Mouse (Mus musculus): Measurements from ENCODE around the gene Rreb1. TPM values are rescaled to one million over a fixed set of nuclear protein-coding genes. Genes with fewer than 3 reads are reported as not detected.

Rreb1 gene
- 15.0 and 17.1 TPM in 2 replicates for polyA plus RNA-seq (2016; fragmentation: Nextera tagmentation; extraction: Ambion mirVana)

GRCm38 (mm10) chr13:37778147-37778593 lies at the start of gene Rreb1:
Rreb1 (plus strand) TSS chr13:37778400.
- under 1% methylated on average over 37 of the region's 37 CpGs for WGBS
- Histone ChIP-seq H3K27ac (ENCODE audit: poor library complexity, severe bottlenecking) (no peak within 1 kb of the TSS), H3K4me1 (replicated peaks) (peaks cover 21% of the 10 kb centered on the region)

DNA sequence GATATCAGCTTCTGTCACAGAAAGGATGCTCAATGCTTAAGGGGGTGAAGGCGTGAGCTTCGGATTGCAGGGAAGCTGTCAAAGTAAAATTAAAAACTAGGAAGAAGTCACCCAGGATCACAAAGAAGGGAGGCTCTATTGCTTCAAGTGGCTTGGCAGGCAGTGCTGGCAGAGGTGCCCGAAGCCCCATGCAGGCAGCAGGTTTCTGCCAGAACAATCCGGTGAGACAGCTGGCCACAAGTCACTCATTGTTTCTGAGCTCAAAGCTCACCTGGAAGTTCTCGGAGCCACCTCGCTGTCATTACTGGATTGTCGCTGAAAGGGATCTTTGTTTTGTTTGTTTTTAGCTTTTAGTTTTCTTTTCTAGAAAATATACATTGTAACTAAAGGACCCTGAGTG lies 49.6 kb upstream of the Rreb1 start:
- Histone ChIP-seq H3K4me3 (no peak overlapping the region), H3K4me2 (no peak overlapping the region), H3K9me3 (replicated peaks) (peaks cover 6% of the 10 kb centered on the region; the same call in 1 of the 2 replicates), H3K9ac (no peak overlapping the region), H3K36me3 (no peaks in the 10 kb centered on the region), H3K27ac (ENCODE audit: poor library complexity, severe bottlenecking) (no peak overlapping the region), H3K27me3 (replicated peaks) (no peaks in the 10 kb centered on the region), H3K4me1 (replicated peaks) (peaks cover 9% of the 10 kb centered on the region)
- WGBS: 88% methylated on average over 7 of the region's 7 CpGs
- ATAC-seq (ENCODE audit: insufficient number of reproducible peaks, low FRiP score): no peak

More at GRCm38 (mm10) chr13:37778147-37778593, at the start of gene Rreb1:
- Histone ChIP-seq H3K9me3 (replicated peaks) (no peaks in the 10 kb centered on the region), H3K9ac (peak within 1 kb of the TSS; percentile 73), H3K4me2 (peak within 1 kb of the TSS; percentile 99), H3K36me3 (no peaks in the 10 kb centered on the region), H3K27me3 (replicated peaks) (peaks cover 14% of the 10 kb centered on the region), H3K4me3 (peak within 1 kb of the TSS; percentile 64)
- peak; percentile 50 for ATAC-seq (ENCODE audit: insufficient number of reproducible peaks, low FRiP score)

- no peaks in the 10 kb centered on the region for H3K27me3 ChIP-seq (replicated peaks)
- WGBS: 45% methylated on average over 12 of the region's 12 CpGs
- H3K36me3 ChIP-seq: no peaks in the 10 kb centered on the region
- H3K9ac ChIP-seq: no peak overlapping the region
- no peak overlapping the region for H3K27ac ChIP-seq (ENCODE audit: poor library complexity, severe bottlenecking)
- 0 out of 2 replicates have a peak, but pooled peaks cover 5% of the 10 kb centered on the region for H3K9me3 ChIP-seq (replicated peaks)
- H3K4me1 ChIP-seq (replicated peaks): peaks cover 9% of the 10 kb centered on the region
- no peak overlapping the region for H3K4me3 ChIP-seq
- no peak for ATAC-seq (ENCODE audit: insufficient number of reproducible peaks, low FRiP score)
- no peak overlapping the region for H3K4me2 ChIP-seq
Observed at GRCm38 (mm10) chr13:37731914-37732693, 46.1 kb upstream of the Rreb1 start.

DNA sequence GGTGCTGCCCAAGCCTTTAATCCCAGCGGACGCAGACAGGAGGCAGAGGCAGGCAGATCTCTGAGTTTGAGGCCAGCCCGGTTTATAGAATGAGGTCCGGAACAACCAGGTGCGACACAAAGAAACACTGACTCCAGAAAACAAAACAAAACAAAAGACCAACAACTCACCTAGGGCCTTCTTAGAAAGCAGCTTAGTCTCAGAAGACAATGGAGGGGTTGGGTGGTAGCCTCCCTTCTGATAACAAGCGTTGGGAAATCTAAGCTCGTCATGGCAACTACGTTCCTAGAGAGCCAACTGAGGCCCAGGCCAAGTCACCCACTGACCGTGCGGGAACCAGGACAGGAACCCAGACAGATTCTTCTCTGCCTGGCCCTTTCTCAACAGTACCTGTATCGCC lies 43.7 kb upstream of the Rreb1 start:
- no peaks in the 10 kb centered on the region for H3K27me3 ChIP-seq (replicated peaks)
- 89% methylated on average over 11 of the region's 11 CpGs for WGBS
- no peak overlapping the region for H3K9ac ChIP-seq
- ATAC-seq (ENCODE audit: insufficient number of reproducible peaks, low FRiP score): no peak
- H3K4me3 ChIP-seq: no peak overlapping the region
- peaks cover 9% of the 10 kb centered on the region for H3K4me1 ChIP-seq (replicated peaks)
- H3K9me3 ChIP-seq (replicated peaks): 0 out of 2 replicates have a peak, but pooled peaks cover 5% of the 10 kb centered on the region
- no peak overlapping the region for H3K27ac ChIP-seq (ENCODE audit: poor library complexity, severe bottlenecking)
- no peak overlapping the region for H3K4me2 ChIP-seq
- H3K36me3 ChIP-seq: no peaks in the 10 kb centered on the region

GRCm38 (mm10) chr13:37740111-37740510 lies 38.1 kb upstream of the Rreb1 start:
- H3K27me3 ChIP-seq (replicated peaks): no peaks in the 10 kb centered on the region
- no peak overlapping the region for H3K9ac ChIP-seq
- ATAC-seq (ENCODE audit: insufficient number of reproducible peaks, low FRiP score): no peak
- H3K4me3 ChIP-seq: no peak overlapping the region
- peaks cover 10% of the 10 kb centered on the region; the same call in 1 of the 2 replicates for H3K4me1 ChIP-seq (replicated peaks)
- H3K27ac ChIP-seq (ENCODE audit: poor library complexity, severe bottlenecking): no peak overlapping the region
- H3K9me3 ChIP-seq (replicated peaks): no peaks in the 10 kb centered on the region
- 76% methylated on average over 5 of the region's 5 CpGs for WGBS
- no peak overlapping the region for H3K4me2 ChIP-seq
- H3K36me3 ChIP-seq: no peaks in the 10 kb centered on the region

GRCm38 (mm10) chr13:37740752-37741151 lies 37.4 kb upstream of the Rreb1 start:
- peaks cover 10% of the 10 kb centered on the region; the same call in 1 of the 2 replicates for H3K4me1 ChIP-seq (replicated peaks)
- WGBS: 48% methylated on average over 5 of the region's 5 CpGs
- no peaks in the 10 kb centered on the region for H3K27me3 ChIP-seq (replicated peaks)
- no peak overlapping the region for H3K27ac ChIP-seq (ENCODE audit: poor library complexity, severe bottlenecking)
- no peaks in the 10 kb centered on the region for H3K9me3 ChIP-seq (replicated peaks)
- no peak overlapping the region for H3K4me2 ChIP-seq
- no peaks in the 10 kb centered on the region for H3K36me3 ChIP-seq
- H3K9ac ChIP-seq: no peak overlapping the region
- ATAC-seq (ENCODE audit: insufficient number of reproducible peaks, low FRiP score): no peak
- no peak overlapping the region for H3K4me3 ChIP-seq

DNA sequence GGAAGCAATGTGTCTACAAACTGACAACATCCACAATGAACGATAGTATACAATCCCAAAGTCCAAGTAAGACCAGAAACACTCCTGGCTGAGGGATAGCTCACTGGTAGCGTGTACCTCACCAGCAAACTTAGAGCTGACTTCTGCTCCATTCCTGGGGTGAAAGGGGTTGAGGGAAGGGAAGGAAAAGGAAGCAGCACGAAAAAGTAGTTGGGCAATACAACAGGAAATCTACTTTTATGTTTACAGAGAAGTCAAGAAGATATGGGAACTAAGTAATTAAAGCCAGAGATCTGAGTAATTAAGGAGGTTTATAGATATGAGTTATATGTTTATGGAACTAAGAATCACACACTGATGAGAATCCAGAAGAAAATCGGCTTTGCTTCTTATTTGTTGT lies 36.0 kb upstream of the Rreb1 start:
- WGBS: 70% methylated on average over 4 of the region's 4 CpGs
- H3K9me3 ChIP-seq (replicated peaks): no peaks in the 10 kb centered on the region
- no peak for ATAC-seq (ENCODE audit: insufficient number of reproducible peaks, low FRiP score)
- H3K36me3 ChIP-seq: no peaks in the 10 kb centered on the region
- H3K9ac ChIP-seq: no peak overlapping the region
- H3K4me2 ChIP-seq: no peak overlapping the region
- peaks cover 10% of the 10 kb centered on the region; the same call in 1 of the 2 replicates for H3K4me1 ChIP-seq (replicated peaks)
- H3K27ac ChIP-seq (ENCODE audit: poor library complexity, severe bottlenecking): no peak overlapping the region
- H3K27me3 ChIP-seq (replicated peaks): no peaks in the 10 kb centered on the region
- no peak overlapping the region for H3K4me3 ChIP-seq

GRCm38 (mm10) chr13:37747504-37747903 lies 30.7 kb upstream of the Rreb1 start:
- Histone ChIP-seq H3K9ac (no peak overlapping the region), H3K9me3 (replicated peaks) (no peaks in the 10 kb centered on the region), H3K4me3 (no peak overlapping the region), H3K4me1 (replicated peaks) (peaks cover 20% of the 10 kb centered on the region), H3K36me3 (no peaks in the 10 kb centered on the region), H3K27ac (ENCODE audit: poor library complexity, severe bottlenecking) (no peak overlapping the region), H3K27me3 (replicated peaks) (no peaks in the 10 kb centered on the region; the same call in 1 of the 2 replicates), H3K4me2 (no peak overlapping the region)
- ATAC-seq (ENCODE audit: insufficient number of reproducible peaks, low FRiP score): no peak
- WGBS: 75% methylated on average over 7 of the region's 7 CpGs

DNA sequence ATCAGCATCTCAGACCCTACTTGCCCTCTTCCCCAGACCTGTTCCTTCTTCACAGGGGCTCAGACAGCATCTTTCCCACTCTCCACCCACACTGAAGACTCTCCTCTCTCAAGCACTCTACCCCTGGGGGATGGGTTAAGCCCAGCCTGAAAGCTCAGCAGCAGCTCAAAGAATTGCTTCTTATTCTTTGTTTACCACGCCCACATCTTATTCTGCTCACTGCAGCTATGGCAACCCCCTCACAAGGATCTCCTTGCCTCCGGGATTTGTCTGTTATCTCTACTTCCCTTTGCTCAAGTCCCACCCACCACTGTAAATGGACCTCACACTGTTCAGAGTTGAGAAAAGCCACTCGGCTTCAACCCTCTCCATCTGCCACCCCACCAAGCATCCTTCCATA lies 28.7 kb upstream of the Rreb1 start:
- Histone ChIP-seq H3K4me2 (no peak overlapping the region), H3K9ac (no peak overlapping the region), H3K36me3 (no peaks in the 10 kb centered on the region), H3K27me3 (replicated peaks) (no peaks in the 10 kb centered on the region; the same call in 1 of the 2 replicates), H3K9me3 (replicated peaks) (no peaks in the 10 kb centered on the region), H3K27ac (ENCODE audit: poor library complexity, severe bottlenecking) (no peak overlapping the region), H3K4me1 (replicated peaks) (peaks cover 20% of the 10 kb centered on the region), H3K4me3 (no peak overlapping the region)
- no peak for ATAC-seq (ENCODE audit: insufficient number of reproducible peaks, low FRiP score)
- 11% methylated on average over 3 of the region's 3 CpGs for WGBS

DNA sequence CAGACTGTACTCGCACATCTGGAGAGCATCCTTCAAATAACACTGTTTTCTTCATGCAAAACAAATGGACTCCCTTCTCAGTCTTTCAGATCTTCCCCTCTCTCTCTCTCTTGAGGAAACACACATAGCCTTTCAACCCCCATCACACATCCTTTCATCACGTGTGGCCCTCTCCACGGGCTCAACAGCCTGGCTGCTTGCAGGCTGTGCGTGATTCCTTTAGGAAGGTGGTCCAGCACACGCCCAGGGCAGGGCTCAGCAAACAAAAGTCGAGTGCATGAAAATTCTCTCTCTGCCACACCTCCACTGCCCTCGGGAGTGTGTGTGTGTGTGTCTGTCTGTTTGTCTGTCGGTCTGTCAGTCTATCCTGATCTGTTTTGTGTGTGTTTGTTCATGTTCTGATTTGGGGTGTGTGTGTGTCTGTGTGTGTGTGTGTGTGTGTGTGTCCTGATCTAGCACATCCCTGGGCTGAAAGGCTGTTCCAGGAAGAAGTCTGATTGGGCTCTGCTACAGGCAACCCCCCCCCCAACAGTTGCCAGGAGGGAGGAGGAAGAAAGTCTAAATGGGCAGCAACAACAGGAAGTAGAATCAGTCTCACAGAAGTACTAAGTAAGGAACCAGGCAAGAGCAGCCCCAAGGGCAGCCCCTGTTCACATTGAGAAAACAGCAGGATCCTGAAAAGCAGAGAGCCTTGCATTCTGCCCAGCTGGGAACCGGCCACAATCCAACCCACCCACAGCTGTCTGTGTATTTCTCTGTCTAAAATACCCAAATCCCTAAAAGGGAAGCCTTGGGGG lies 26.8 kb upstream of the Rreb1 start:
- WGBS: 37% methylated on average over 9 of the region's 9 CpGs
- H3K9ac ChIP-seq: no peak overlapping the region
- ATAC-seq (ENCODE audit: insufficient number of reproducible peaks, low FRiP score): no peak
- no peaks in the 10 kb centered on the region for H3K36me3 ChIP-seq
- no peak overlapping the region for H3K4me3 ChIP-seq
- peaks cover 20% of the 10 kb centered on the region for H3K4me1 ChIP-seq (replicated peaks)
- H3K27ac ChIP-seq (ENCODE audit: poor library complexity, severe bottlenecking): no peak overlapping the region
- H3K27me3 ChIP-seq (replicated peaks): no peaks in the 10 kb centered on the region; the same call in 1 of the 2 replicates
- no peak overlapping the region for H3K4me2 ChIP-seq
- H3K9me3 ChIP-seq (replicated peaks): no peaks in the 10 kb centered on the region
